Mouse (Mus musculus) kidney, postnatal 36 days (tissue): ENCODE measurements around the gene Sema3b.

ENCODE experiments used
- DNase-seq, 2 experiments: peaks; one replicate each; pipeline ENCODE4 v3.0.0; 2021 to 2022; ENCODE audit warnings: mixed read lengths in 2 of 2

Gene Sema3b

DNA sequence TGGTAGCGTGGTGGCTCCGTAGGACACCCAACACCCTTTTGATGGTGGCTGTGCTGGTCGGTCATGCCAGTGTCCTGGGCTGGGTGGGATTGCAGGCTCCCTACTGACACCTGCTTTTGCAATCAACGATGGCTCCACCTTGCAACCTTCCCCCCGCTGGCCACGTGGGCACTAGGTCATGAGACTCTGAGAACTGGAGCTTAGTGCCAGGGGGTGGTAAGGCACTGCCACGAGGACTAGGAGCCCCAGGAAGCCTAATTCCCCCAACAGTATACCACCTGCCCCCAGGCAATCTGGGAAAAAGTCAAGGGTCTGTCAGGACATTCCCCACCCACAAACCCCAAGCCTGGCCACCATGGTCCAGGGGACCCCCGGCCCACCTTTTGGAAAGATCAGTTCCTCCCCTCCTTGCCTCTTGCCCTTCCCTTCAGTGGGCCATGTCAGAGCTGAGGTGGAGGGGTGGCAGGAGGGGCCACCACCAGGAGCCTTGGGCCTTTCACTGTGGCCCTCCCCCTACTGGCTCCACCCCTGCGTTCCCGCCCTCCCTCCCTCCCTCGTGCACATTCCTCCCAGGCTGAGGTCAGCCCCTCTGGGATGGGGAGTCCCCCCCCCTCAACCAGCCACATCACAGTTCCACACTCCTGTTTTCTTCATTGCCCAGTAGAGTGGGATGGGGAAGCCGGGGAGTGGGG, at the start of gene Sema3b:
TSS of gene Sema3b (minus strand) at position 489 of the 692 bp plus-strand sequence.
- DNase-seq: peak; percentile 64 to 71

DNA sequence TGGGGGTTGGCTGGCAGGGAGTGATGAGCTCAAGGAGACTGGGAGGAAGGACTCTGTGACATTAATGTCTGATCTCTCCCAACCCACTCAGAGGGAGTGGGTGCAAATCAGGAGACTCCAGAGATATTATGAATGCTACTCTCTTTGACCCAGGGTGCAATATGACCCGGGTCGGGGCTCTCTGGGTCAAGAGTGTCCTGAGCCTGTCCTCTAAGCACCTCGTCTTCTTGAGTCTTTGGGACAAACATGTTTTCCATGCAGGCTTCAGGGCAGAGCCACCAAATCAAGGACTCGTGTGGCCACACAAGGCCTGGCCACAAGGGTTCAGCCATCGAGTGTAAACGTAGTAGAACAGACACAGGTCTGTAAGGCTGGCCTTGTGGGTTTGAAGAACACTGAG, 49.1 kb upstream of the Sema3b start:
- DNase-seq: no peak

DNA sequence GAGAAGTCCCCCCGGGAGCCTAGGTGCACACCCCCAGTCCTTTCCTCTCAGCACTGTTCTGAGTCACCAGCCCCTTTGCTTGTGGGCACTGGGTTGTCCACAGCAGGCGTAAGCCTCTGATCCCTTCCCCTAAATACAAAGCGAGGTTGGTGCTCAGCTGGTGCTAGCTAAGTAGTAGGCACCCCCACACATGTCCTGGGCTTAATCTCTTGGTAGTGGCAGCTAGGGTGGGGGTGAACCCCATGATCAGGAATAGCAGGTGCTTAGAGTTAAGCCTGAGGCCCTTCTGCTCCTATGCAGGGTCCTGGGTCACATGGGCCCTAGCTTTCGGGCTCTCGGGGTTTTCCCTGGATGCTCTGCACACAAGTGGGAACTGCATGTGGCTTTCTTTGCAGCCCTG, 48.1 kb upstream of the Sema3b start:
- DNase-seq: no peak

DNA sequence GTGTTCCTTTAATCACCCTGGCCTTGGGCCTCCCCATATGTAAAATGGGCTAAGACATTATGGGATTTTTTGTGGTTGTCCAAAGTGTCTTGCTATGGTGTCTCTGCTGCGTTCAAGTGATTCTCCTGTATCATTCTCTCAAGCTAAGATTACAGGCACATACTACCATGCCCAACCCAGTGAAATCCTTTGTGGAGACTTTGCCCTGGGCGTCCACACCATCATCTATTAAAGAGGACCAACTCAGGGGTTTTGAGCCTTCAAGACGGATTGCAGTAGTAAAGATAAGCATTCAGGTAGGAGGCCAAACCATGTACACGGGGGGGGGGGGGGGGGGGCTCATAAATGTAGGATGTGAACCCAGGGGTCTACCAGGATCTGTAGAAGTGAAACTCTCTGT, 45.6 kb upstream of the Sema3b start:
- no peak for DNase-seq

DNA sequence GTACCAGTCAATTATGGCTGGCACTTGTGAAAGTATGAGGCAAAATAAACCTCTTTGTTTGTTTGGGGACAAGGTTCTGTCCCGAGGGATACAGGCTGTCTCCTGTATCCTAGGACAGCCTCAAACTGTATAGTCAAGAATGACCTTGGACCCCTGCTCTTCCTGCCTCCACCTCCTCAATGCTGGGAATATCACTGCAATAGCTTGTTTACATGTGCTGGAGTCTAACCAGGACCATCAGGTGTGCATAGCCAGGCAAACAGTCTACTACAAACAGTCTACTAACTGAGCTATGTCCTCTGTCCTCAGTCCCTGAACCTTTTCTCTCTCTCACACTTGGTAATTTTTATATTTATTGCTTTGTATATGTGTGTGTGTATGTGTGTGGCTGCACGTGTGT, 44.4 kb upstream of the Sema3b start:
- DNase-seq: no peak

DNA sequence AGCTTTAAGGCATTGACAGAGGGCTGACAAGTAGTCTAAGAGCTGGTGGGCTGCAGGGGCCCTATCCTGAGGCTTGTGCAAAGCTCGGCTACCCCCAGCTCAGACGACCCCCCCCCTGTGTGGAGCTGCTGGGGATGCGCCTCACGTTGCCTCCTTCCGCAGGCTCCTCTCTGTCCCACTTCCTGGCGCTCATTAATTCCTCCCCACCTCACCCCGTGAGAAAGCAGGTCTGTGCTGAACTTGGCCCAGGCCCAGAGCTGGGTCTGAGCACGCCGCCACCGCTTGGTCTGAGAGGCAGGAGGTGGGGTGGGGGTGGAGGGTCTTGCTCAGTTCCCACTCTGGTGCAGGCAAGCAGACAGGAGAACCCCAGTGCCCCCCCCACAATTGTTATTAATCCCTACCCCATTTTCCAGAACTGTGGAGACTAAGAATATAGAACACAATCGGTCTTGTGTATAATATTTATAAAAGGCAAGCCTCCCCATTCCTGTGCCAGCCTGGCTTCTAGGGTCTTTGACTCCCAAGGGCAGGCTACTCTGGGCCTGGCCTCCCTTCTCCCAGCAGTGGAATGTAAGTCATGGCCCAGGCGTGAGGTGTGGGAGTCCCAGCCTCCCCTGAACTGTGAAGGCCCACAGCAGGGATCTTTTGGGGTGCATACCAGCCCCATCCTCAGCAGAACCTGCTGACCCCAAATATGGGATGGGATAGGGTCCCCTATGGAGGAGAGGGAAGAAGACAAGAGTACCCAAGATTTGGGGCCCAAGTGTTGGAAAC, 41.9 kb upstream of the Sema3b start:
- no peak for DNase-seq

DNA sequence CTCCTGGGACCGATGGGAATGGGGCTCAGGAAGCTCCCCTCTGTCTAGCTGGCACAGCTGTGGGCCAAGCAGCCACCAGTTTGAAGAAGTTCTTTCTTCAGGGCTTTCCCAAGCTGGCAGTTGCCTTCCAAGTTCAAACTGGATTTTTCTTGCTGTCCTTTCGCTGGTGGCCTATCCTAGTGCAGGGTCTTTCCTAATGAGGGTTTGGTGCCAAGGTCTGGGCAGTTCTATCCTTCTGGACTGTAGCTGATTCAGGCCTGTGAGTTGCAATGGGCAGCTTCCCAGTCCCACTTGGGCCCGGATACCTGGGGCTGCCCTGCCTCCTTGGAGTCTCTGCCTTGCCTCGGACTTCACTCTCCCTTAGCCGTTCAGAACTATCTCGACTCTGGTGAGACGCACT, 41.2 kb upstream of the Sema3b start:
- DNase-seq: no peak

DNA sequence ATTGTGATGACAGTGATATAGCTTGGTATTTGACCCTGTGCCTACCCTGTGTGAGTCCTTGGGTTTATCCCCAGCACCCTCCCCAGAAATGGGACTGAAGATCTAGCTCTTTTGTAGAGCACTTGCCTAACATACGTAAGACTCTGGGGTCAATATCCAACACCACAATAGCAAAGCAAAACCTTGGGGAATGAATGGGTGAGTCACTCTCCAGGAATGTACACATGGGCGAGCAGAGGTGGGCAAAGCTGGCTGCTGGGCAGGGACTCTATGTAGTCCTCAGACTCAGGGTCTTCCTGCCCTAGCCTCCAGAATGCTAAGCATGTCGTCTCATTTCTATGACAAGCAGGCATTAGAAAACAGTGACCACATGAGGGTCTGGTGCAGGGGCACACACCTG, 39.7 kb upstream of the Sema3b start:
- no peak for DNase-seq

DNA sequence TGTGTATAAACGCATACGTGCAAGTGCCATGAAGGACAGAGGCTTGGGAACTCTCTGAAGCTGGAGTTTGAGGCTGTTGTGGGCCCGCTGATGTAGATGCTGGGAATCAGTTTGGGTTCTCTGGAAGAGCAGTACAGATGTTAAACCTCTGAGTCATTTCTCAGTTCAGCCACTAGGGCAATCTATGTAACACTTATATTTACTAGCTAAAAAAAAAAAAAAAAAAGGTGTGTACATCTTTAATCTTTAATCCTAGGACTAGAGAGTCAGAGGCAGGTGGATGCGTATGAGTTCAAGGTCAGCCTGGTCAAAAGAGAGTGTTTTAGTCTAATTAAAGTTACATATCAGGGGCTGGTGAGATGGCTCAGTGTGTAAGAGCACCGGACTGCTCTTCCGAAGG, 37.9 kb upstream of the Sema3b start:
- no peak for DNase-seq

DNA sequence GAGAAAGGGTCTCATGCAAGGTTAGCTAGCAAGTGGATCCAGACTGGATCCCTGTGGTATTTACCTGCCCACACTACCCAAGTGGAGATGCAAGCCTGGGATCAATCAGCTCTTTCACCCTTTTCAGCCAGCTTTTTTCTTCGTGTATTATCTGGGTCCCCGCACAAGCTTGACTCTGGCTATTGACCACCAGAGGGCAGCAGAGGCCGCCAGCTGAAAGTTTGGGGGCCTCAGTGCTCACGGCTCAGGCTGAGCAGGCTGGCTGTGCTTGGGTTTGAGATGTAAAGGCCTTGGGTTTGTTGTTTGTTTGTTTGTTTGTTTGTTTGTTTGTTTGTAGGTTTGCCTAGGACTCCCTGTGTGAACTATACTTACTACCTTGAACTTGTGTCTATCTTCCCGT, 36.5 kb upstream of the Sema3b start:
- peak; percentile 78 to 90 for DNase-seq

DNA sequence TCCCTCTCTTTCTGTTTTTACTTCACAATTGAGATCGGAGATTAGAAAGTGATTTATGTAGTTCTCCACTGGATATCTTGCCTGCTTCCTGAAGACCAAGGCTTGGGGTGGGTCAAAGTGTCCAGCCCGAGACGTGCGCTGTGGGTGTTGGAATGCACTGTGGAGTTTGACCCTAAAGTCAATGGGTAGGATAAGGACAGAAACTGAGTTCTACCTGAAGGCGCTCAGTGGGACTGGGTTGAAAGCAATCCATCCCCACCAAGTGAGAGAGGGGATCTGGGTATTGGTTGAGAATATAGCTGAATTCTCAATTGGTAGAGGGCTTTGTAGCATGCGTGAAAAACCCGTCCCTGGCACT, 36.1 kb upstream of the Sema3b start:
- DNase-seq: peak in 1 of 2 experiments; percentile 59

DNA sequence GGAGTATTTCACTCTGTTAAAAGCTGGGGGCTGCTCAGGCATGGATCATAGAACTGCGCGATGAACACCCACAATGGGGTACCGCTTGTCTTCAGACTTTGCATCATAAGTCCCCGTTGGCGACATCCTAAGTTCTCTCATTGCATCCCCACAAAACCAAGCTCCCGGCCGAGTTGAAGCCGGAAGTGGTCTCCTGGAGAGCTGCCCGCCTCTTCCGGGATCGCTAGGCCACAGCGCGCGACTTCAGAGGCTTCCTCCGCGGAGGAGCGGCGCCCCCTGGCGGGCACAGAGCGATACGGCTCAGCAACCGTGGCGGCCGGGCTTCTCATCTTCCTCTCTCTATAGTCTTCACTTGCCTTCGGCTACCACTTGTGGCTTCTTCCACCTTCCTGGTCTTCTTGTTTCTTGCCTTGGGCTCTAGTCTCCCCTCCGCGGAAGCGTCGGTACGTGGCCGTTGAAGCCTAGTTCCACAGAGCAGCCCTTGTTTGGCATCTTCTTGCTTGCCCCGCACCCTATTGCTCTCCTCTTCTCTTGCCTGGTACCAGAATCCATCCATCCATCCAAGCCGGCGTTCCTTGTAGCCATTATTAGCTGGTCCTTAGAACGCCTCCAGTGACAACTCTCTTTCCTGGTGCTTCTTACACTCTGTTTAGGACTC, 35.6 kb upstream of the Sema3b start:
- peak; percentile 90 to 96 for DNase-seq

DNA sequence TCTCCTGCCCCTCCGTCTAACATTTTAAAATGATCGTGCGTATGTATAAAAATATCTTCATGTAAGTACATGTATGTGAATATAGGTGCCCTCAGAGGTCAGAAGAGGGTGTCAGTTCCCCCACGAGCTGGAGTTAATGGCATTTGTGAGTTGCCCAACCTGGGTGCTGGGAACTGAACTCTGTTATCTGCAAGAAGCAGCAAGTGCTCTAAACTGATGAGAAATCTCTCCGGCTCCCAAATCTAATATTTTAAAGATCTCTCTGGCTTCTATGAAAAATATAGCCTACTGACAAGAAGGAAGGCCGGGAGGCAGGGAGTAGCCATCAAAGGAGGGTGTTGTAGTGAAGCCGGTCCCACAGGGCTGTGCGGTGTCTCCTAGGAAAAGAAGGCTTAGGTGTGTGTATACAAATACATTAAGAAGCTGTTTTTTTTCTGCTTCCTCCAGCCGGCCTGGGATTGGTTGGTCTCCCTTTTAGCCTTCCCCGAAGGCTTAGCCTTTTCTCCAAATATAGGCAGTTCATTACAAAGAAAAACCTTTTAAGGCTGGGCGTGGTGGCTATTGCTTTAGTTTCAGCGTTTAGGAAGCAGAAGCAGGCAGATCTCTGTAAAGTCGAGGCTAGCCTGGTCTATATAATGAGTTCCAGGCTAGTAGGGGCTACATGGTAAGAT, 34.6 kb upstream of the Sema3b start:
- DNase-seq: no peak

DNA sequence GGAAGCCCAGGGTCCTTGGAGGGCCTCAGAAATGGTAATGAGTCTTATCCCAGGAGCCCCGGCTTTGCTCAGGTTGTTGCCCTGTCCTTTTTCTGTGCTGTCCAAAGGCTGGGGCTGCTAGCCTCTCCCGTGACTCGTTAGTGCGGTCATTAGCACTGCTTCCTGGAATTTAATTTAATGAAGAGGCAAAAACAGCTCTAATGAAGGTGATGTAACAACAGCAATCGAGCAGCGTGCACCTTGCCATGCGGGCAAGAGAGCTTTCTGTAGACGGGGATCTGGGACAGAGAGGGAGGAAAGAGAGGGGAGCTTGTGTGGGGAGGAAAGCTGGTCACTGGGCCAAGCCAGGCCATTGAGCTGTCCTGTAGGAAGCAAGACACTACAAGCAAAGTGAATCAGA, 32.6 kb upstream of the Sema3b start:
- DNase-seq: peak in 1 of 2 experiments; percentile 45

DNA sequence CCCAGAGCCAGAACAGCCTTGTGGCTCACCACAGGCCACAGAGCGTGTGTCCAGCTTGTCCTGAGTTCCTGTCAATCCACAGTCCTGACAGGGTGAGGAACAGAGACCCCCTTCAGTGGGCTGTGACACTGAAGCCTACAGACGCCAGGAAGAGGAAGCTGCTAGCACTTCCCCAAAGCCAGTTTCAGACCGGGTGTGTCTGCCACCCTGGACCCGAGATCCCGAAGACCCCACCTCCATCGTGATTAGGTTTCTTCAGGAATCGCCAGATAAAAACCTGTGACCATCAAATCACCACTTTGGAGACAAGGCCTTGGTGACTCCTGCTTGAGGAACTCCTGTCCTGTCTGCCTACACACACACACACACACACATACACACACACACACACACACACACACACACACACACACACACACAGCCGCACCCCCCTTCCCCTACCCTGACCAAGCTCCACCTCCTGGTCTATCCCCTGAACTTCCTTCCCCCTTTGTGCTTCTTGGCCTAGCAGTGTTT, 31.3 kb upstream of the Sema3b start:
- peak; percentile 32 to 41 for DNase-seq

DNA sequence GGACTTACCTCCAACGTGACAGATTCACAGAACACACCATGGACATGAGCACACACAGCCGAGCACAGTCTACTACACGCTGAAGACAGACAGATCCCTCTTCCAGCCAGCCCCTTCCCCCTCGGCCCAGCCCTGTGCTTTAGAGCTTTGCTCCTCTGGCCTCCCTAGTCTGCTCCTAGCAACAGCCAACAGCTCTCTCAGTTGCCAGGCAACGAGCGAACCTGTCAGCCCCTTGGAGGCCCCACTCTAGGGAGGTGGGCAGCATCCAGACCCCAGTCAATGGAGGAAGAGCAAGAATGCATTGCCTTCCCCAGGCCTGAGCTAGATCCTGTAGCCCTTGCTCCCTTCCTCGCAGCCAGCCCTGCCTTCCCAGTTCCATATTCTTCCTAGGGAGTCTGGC, 28.0 kb upstream of the Sema3b start:
- DNase-seq: no peak

DNA sequence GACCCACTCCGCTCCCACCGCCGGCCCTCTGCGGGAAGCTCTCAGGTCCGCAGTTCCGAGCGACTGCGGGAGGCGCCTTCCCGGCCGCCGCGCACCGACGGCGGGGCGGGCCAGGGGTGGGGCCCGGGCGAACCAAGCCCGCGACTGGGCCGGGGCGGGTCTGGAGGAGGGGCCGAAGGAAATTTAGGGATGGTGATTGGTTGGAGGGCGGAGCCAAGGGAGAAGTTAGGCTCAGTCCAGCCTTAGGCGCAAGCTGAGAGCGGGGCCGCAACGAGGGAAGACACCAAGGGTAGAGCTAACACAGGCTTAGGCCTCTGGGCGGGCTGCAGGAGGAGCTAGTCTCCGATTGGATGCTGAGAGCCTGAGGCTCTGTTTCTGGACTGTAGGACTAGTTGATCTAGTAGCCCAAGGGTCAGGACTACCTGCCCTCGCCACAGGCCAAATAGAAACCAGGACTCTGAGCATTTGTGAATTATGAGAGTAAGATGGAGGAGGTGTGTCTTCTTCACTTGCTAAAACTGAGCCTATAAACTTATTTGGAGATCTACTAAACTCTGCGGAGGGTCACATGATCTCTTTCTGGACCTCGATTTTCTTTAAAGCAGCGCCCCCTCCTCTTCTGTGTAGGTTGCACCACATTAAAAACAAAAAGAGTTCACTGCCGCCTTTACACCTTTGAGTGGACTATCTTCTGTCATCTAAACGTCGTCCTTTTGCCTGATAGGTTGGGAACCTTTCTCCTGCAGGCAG, 26.4 kb upstream of the Sema3b start, which contains the start of gene Gnai2:
TSS of gene Gnai2 (minus strand) at position 89 of the 750 bp plus-strand sequence.
- DNase-seq: peak; percentile 97 to 98

DNA sequence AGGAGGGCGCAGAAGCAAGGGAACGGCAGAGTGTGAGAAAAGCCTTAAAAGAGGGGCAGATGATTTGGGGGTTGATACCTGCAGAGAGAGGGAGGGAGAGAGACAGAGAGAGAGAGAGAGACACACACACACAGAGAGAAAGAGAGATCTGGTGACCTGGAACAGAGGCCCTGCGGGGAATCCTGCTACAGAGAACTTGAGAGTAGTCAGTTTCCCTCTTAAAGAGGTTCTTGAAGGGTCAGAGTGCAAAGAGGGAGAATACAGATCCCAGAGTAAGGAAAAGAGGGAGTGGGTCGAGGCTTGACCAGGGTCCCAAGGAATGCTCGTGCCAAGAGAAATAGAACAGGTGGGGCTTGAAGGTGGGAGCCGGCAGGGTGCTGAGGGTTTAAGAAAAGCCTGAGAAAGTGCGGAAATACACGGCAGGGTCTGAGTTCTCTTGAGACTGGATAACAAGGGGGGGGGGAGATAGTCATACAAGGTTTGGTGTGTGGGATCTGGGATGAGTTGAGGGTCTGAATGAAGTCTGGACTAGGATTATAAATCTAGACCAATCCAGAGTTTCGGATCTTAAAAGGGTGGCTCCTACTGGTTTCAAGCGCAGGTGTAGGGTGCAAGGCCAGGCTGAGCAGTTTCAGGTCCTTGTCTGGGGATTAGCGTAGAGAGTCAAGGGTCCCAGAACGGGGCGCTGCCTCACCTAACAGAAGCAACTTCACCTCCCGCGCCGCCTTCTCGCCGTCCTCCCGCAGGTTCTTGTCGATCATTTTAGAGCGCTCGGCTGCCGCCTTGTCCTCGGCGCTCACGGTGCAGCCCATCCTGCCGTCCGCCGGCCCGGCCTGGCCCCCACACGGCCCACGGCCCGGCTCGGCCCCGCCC, 25.6 kb upstream of the Sema3b start:
- DNase-seq: no peak

DNA sequence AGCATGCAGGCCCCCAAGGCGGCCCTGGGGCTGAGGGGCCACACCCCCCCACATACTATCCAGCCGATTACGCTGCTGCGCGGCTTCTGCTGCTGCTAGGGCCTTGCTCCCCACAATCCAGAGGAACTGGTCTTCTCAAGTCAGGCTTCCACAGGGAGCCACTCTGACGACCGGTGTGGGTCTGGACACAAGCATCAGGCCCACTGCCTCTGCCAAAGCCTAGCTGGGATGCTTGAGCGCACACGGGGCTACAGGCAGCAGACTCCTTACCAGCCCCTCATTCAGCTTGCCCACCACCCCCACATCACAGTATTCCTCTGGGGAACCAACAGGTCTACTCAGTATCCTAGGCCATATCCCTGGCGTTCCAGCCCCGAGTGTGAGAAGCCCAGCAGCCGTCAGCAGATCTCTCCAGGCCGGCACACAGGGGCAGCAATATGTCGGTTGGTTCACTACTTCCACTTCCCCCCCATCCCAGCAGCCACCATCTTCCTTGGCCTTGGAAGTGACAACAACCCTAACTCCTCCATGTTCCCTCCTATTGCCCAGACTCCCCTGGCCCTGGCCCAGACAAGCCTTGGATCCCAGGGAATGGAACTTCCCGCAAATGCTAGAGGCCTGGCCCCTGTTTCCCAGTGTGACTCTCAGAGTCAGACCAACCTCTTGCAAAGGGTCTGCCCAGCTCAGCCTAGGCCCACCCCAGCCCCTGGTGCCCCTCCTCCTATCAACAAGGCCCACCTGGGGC, 24.8 kb upstream of the Sema3b start:
- DNase-seq: peak in 1 of 2 experiments; percentile 58

DNA sequence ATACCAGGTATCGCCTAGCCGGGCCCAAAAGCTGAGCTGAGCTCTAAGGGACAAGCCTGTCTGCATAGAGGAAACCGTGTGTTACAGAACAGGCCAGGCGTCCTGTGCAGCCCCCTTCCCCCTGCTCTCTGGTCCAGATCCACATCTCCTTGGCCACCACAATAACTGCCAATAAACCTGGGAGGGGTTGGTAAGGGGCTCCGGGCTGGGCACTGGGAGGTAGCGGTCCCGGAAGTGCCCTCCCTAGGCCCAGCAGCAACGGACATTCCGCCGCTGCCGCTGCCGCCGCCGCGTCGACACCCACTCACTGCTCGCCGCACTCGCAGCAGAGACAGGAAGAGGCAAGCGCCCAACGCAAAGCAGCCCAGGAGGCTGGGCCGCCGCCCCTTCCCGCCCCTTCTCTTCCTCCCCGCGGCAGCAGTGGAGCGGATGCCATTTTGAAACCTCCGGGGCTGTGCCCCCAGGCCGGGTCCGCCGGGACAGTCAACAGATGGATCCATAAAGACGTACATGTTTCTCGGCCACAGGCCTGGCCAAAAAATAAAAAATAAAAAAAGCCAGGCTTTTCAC, 24.1 kb upstream of the Sema3b start:
- peak; percentile 84 to 87 for DNase-seq
